Mouse (Mus musculus) gastrocnemius, adult 2 months (tissue): ENCODE results near the gene Scube1. TPM values are rescaled to one million over a fixed set of nuclear protein-coding genes. Genes with fewer than 3 reads are reported as not detected.

Source experiments
- DNase-seq: peaks from one replicate; pipeline ENCODE4 v3.0.0; 2022
- H3K27ac ChIP-seq: fragments of 200-600 bp; 2 replicates; pipeline ENCODE4 v1.8.1; 2022; ENCODE audit warnings: mild to moderate bottlenecking
- H3K4me3 ChIP-seq: fragments of 200-600 bp; 2 replicates; pipeline ENCODE4 v1.8.1; 2022; ENCODE audit warnings: mild to moderate bottlenecking, moderate library complexity
- CTCF ChIP-seq: fragments of 200-600 bp; IDR thresholded peaks from 2 replicates; pipeline ENCODE4 v1.8.1; 2022; ENCODE audit warnings: antibody characterized with exemption, mild to moderate bottlenecking, moderate library complexity
- intact Hi-C: fragments of 180-260 bp; cut with DNase I; formaldehyde crosslinking; loops from one replicate; pipeline ENCODE4 v1.15.1; 2025
- long read RNA-seq, 2 experiments: library from polyadenylated mRNA; stranded (forward); transcript quantifications; one replicate each; pipeline ENCODE4 v2.0.0; 2021
- total RNA-seq, 2 experiments: library from RNA; stranded (reverse); gene quantifications; 2 replicates each; pipeline ENCODE4 v1.2.3; 2021

Gene Scube1
- total RNA-seq, result under 1 TPM; 0.18 to 0.45 TPM
- long read RNA-seq, experiment 1, result 0 reads
- long read RNA-seq, experiment 2, result 0 reads

GRCm38 (mm10) chr15:83724886-83725269, at the start of gene Scube1:
Gene Scube1, minus strand, starts transcription at chr15:83725021.
- peak; percentile 94 for DNase-seq
- intact Hi-C loops, result no loop called here
- TF ChIP-seq CTCF, result no peak
- H3K27ac ChIP-seq, result no peak within 1 kb of the TSS
- peak within 1 kb of the TSS; percentile 81 for H3K4me3 ChIP-seq

DNA sequence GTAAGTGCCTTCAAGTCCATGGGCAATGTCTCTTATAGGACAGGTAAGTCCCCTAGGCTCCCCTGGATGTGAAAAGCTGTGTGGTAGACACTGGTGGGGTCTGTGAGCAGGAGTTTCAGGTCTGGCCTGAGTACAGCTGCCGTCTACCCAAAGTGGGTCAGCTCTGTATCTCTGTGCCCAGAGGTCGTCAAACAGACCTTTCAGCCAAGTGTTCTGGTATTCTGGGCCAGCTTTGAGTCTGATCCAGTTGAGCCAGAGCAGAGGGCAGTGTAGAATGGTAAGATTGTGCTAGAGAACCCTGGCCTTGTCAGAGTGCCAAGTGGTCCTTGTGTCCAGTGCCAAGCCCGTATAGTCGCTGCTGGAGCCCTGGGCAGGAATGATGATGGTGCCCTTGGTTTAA, 48.1 kb upstream of the Scube1 start:
- no peak overlapping the region for H3K4me3 ChIP-seq
- intact Hi-C loops, result no loop called here
- no peak for TF ChIP-seq CTCF
- no peak for DNase-seq
- no peak overlapping the region for H3K27ac ChIP-seq

DNA sequence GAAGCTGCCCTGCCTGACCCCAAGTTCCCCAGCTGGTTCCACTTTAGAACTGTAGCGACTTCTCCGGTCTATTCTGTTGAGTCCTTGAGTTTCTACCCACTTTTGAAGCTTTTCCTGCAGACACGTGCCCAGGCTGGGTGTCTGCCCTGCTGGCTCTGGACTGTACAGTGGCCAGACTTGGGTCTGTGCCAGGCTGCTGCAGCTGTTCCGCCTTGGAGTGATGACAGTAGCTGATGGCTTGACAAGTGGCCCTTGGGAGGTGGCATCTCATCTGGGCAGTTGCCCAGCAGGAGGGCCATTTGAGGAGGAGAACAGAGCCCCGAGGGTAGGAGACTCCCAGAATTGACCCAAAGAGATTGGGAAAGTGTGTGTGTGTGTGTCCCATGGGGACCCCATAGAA, 47.6 kb upstream of the Scube1 start:
- intact Hi-C loops, result no loop called here
- no peak overlapping the region for H3K4me3 ChIP-seq
- TF ChIP-seq CTCF, result no peak
- peak; percentile 73 for DNase-seq
- H3K27ac ChIP-seq, result no peak overlapping the region

GRCm38 (mm10) chr15:83771346-83772053, 46.7 kb upstream of the Scube1 start:
- no peak overlapping the region for H3K27ac ChIP-seq
- intact Hi-C loops, result no loop called here
- DNase-seq, result no peak
- H3K4me3 ChIP-seq, result no peak overlapping the region
- TF ChIP-seq CTCF, result no peak

GRCm38 (mm10) chr15:83765388-83766029, 40.7 kb upstream of the Scube1 start:
- intact Hi-C loops, result no loop called here
- no peak for DNase-seq
- no peak for TF ChIP-seq CTCF
- Histone ChIP-seq H3K4me3 (no peak overlapping the region), H3K27ac (no peak overlapping the region)

DNA sequence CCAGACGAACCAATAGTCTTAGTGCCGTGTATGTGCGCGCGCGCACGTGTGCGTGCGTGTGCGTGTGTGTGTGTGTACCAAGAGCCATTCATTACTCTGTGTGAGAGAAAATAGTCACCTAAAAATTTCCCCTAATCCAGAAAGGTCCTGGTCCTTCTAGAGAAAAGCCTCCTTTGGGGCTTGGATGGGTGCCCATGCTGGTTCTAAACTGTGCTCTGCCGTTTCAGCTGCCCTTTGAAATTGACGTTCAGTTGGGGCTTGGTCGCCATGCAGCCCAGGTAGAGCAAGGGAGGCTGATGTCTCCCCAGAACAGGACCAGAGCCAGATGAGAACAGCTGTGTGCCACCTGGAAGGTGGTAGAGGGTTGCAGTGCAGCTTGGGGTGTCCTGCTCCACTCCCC, 36.7 kb upstream of the Scube1 start:
- no peak for TF ChIP-seq CTCF
- DNase-seq, result no peak
- H3K27ac ChIP-seq, result no peak overlapping the region
- intact Hi-C loops, result loop anchor here (2.0 kb wide), 1 partner anchor 291 kb away; no protein-coding TSS in a partner anchor
- H3K4me3 ChIP-seq, result no peak overlapping the region

DNA sequence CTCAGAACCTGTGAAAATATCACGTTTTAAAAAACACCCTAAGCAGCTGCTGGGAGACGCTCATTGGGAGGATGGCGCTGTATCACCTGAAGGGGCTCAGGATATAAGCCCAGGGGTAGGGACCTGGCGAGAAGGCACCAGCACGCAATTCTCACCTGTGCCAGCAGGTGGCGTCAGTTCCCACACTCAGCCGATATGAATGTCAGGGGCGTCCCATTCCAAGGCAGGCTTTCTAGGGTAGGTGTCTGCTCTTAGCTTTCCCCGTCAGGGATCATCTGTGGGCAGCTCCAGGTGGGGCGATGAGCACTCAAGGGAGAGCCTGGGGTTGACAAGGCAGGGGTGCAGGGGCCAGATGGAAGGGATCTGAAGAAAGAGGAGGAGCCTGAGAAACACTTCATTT, 35.9 kb upstream of the Scube1 start:
- no peak overlapping the region for H3K4me3 ChIP-seq
- intact Hi-C loops, result loop anchor here (2.0 kb wide), 1 partner anchor 292 kb away; no protein-coding TSS in a partner anchor
- TF ChIP-seq CTCF, result peak; percentile 79
- no peak overlapping the region for H3K27ac ChIP-seq
- peak; percentile 48 for DNase-seq

DNA sequence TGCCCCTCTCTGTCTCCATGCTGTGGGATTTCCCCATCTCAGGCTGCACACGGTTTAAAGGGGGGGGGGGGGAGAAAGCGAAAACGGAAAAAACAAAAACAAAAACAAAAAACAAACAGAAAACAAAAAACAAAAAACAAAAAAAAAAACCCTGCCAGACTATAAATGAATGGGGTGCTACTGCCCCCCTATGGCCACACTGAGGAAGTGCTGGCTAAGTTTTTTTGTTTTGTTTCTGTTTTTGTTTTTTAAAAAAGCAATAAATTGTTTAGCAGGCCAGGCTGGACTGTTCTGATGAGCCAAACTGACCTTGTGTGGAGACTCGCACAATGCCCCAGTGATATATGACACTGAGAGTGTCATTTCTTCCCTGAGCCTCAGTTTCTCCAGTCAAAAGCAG, 34.1 kb upstream of the Scube1 start:
- intact Hi-C loops, result loop anchor here (1.0 kb wide), 1 partner anchor 95 kb away; no protein-coding TSS in a partner anchor
- peak; percentile 78 for TF ChIP-seq CTCF
- H3K4me3 ChIP-seq, result no peak overlapping the region

GRCm38 (mm10) chr15:83756742-83757141, 31.9 kb upstream of the Scube1 start:
- TF ChIP-seq CTCF, result peak; percentile 76
- Histone ChIP-seq H3K27ac (no peak overlapping the region), H3K4me3 (no peak overlapping the region)
- peak; percentile 28 for DNase-seq
- intact Hi-C loops, result no loop called here

More for the DNA sequence above, 34.1 kb upstream of the Scube1 start:
- no peak overlapping the region for H3K27ac ChIP-seq
- no peak for DNase-seq

DNA sequence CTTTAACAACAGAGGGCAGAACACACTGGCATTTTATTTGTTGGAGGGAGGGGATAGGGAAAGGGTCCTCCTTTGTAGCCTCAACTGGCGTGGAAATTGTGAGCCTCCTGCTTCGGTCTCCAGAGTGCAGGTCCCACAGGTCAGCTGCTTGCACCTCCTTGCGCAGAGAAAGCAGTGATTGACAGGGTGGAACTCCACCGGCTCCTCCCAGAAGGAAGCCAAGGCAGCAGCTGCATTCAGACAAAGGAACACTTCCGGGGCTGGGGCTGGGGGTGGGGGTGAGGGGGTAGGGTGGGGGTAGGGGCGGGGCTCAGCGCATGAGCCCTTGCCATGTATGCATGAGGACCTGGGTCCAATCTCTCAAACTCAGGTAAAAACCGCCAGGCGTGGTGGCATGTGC, 24.6 kb upstream of the Scube1 start:
- Histone ChIP-seq H3K27ac (no peak overlapping the region), H3K4me3 (no peak overlapping the region)
- intact Hi-C loops, result no loop called here
- no peak for TF ChIP-seq CTCF
- DNase-seq, result no peak

DNA sequence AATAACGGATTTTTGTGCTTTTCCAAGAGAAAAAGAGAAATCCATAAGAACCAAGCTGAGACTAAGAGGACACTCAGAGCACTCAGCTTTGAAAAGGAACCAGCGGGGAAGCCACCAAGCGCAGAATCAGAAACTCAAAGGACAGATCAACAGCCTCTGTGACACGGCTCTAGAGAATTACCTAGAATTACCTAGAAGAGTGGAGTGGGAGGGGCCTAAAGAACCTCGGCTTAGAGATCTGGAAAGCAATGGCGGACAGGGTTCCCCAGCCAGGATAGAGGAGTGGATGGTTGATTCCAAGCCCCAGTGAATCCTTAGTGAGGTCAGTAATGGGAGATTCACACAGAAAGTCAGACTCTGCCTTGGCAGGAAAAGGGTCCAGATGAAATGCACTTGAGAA, 24.2 kb upstream of the Scube1 start:
- no peak overlapping the region for H3K27ac ChIP-seq
- DNase-seq, result no peak
- no peak overlapping the region for H3K4me3 ChIP-seq
- intact Hi-C loops, result no loop called here
- no peak for TF ChIP-seq CTCF

- TF ChIP-seq CTCF, result no peak
- no peak for DNase-seq
- Histone ChIP-seq H3K4me3 (no peak overlapping the region), H3K27ac (no peak overlapping the region)
- intact Hi-C loops, result no loop called here
These were observed 21.5 kb upstream of the Scube1 start for GRCm38 (mm10) chr15:83746311-83746710.

DNA sequence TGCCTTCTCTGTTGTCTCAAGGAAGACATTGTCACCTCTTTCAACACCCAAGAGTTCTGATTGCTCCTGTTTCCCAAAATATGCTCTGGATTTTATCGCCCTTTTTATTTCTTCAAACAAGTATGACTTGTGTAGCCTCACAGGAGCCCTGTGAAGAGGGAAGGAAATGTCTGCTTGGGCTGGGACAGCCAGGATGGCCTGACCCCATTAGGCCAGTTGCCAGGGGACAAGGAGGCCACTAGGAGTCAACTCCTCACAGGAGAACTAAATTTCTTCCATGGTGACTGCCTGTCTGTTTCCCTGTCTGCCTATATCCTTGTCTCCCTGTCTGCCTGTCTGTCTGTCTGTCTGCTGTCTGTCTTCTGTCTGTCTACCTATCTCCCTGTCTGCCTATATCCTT, 17.2 kb upstream of the Scube1 start:
- DNase-seq, result no peak
- Histone ChIP-seq H3K27ac (no peak overlapping the region), H3K4me3 (no peak overlapping the region)
- no peak for TF ChIP-seq CTCF
- intact Hi-C loops, result no loop called here
